Mouse (Mus musculus): ENCODE measurements around the gene Ezh1. TPM values are rescaled to one million over a fixed set of nuclear protein-coding genes. Genes with fewer than 3 reads are reported as not detected.

The Ezh1 gene
- polyA plus RNA-seq, 1 experiment from 2014 or later: 18.5 TPM

GRCm38 (mm10) chr11:101196175-101196574 lies 30.1 kb downstream of the Ezh1 start:
- Histone ChIP-seq H3K36me3 (ENCODE audit: control insufficient read depth, insufficient read depth, low read length) (peaks cover 11% of the 10 kb centered on the region), H3K27ac (ENCODE audit: low read length) (no peak overlapping the region), H3K27me3 (ENCODE audit: control insufficient read depth, insufficient read depth, low read length) (no peaks in the 10 kb centered on the region), H3K4me2 (ENCODE audit: low read depth, low read length) (no peak overlapping the region), H3K4me3 (replicated peaks; ENCODE audit: low read length) (no peak overlapping the region), H3K4me1 (ENCODE audit: control insufficient read depth, insufficient read depth, low read length) (peaks cover 5% of the 10 kb centered on the region; the same call in 1 of the 2 replicates), H3K9ac (ENCODE audit: low read length) (no peak overlapping the region), H3K9me3 (replicated peaks; ENCODE audit: control insufficient read depth, low read length) (no peaks in the 10 kb centered on the region)
- 83% methylated on average over 8 of the region's 8 CpGs for WGBS
- ATAC-seq (ENCODE audit: insufficient read depth, low FRiP score): no peak

GRCm38 (mm10) chr11:101195571-101195970 lies 30.7 kb downstream of the Ezh1 start:
- Histone ChIP-seq H3K4me2 (ENCODE audit: low read depth, low read length) (no peak overlapping the region), H3K36me3 (ENCODE audit: control insufficient read depth, insufficient read depth, low read length) (peaks cover 11% of the 10 kb centered on the region), H3K9ac (ENCODE audit: low read length) (no peak overlapping the region), H3K27ac (ENCODE audit: low read length) (no peak overlapping the region), H3K4me3 (replicated peaks; ENCODE audit: low read length) (no peak overlapping the region), H3K4me1 (ENCODE audit: control insufficient read depth, insufficient read depth, low read length) (peaks cover 11% of the 10 kb centered on the region), H3K27me3 (ENCODE audit: control insufficient read depth, insufficient read depth, low read length) (no peaks in the 10 kb centered on the region), H3K9me3 (replicated peaks; ENCODE audit: control insufficient read depth, low read length) (no peaks in the 10 kb centered on the region)
- ATAC-seq (ENCODE audit: insufficient read depth, low FRiP score): no peak
- WGBS: 83% methylated on average over 8 of the region's 8 CpGs

- H3K36me3 ChIP-seq (ENCODE audit: control insufficient read depth, insufficient read depth, low read length): peaks cover 11% of the 10 kb centered on the region
Observed at GRCm38 (mm10) chr11:101195101-101195500, 31.2 kb downstream of the Ezh1 start.

GRCm38 (mm10) chr11:101194643-101195042 lies 31.6 kb downstream of the Ezh1 start:
- no peaks in the 10 kb centered on the region for H3K9me3 ChIP-seq (replicated peaks; ENCODE audit: control insufficient read depth, low read length)
- H3K27me3 ChIP-seq (ENCODE audit: control insufficient read depth, insufficient read depth, low read length): no peaks in the 10 kb centered on the region
- WGBS: 85% methylated on average over 6 of the region's 6 CpGs
- H3K36me3 ChIP-seq (ENCODE audit: control insufficient read depth, insufficient read depth, low read length): peaks cover 11% of the 10 kb centered on the region
- H3K4me1 ChIP-seq (ENCODE audit: control insufficient read depth, insufficient read depth, low read length): peaks cover 20% of the 10 kb centered on the region
- H3K27ac ChIP-seq (ENCODE audit: low read length): no peak overlapping the region
- no peak overlapping the region for H3K9ac ChIP-seq (ENCODE audit: low read length)
- H3K4me2 ChIP-seq (ENCODE audit: low read depth, low read length): no peak overlapping the region
- H3K4me3 ChIP-seq (replicated peaks; ENCODE audit: low read length): no peak overlapping the region
- no peak for ATAC-seq (ENCODE audit: insufficient read depth, low FRiP score)

More at GRCm38 (mm10) chr11:101195101-101195500, 31.2 kb downstream of the Ezh1 start:
- H3K27me3 ChIP-seq (ENCODE audit: control insufficient read depth, insufficient read depth, low read length): no peaks in the 10 kb centered on the region
- no peaks in the 10 kb centered on the region for H3K9me3 ChIP-seq (replicated peaks; ENCODE audit: control insufficient read depth, low read length)
- WGBS: 78% methylated on average over 1 of the region's 1 CpGs
- H3K4me3 ChIP-seq (replicated peaks; ENCODE audit: low read length): no peak overlapping the region
- no peak overlapping the region for H3K4me2 ChIP-seq (ENCODE audit: low read depth, low read length)
- no peak overlapping the region for H3K9ac ChIP-seq (ENCODE audit: low read length)
- no peak for ATAC-seq (ENCODE audit: insufficient read depth, low FRiP score)
- peaks cover 16% of the 10 kb centered on the region for H3K4me1 ChIP-seq (ENCODE audit: control insufficient read depth, insufficient read depth, low read length)
- H3K27ac ChIP-seq (ENCODE audit: low read length): no peak overlapping the region

- 57% methylated on average over 5 of the region's 5 CpGs for WGBS
- Histone ChIP-seq H3K9ac (ENCODE audit: low read length) (no peak overlapping the region), H3K27me3 (ENCODE audit: control insufficient read depth, insufficient read depth, low read length) (no peaks in the 10 kb centered on the region), H3K4me2 (ENCODE audit: low read depth, low read length) (no peak overlapping the region), H3K9me3 (replicated peaks; ENCODE audit: control insufficient read depth, low read length) (no peaks in the 10 kb centered on the region), H3K4me1 (ENCODE audit: control insufficient read depth, insufficient read depth, low read length) (peaks cover 25% of the 10 kb centered on the region), H3K36me3 (ENCODE audit: control insufficient read depth, insufficient read depth, low read length) (peaks cover 11% of the 10 kb centered on the region), H3K27ac (ENCODE audit: low read length) (no peak overlapping the region), H3K4me3 (replicated peaks; ENCODE audit: low read length) (no peak overlapping the region)
- ATAC-seq (ENCODE audit: insufficient read depth, low FRiP score): no peak
Observed at GRCm38 (mm10) chr11:101194137-101194536, 32.1 kb downstream of the Ezh1 start.

GRCm38 (mm10) chr11:101193076-101193475 lies 33.2 kb downstream of the Ezh1 start:
- Histone ChIP-seq H3K9ac (ENCODE audit: low read length) (no peak overlapping the region), H3K36me3 (ENCODE audit: control insufficient read depth, insufficient read depth, low read length) (peaks cover 11% of the 10 kb centered on the region), H3K27ac (ENCODE audit: low read length) (no peak overlapping the region), H3K4me3 (replicated peaks; ENCODE audit: low read length) (no peak overlapping the region), H3K9me3 (replicated peaks; ENCODE audit: control insufficient read depth, low read length) (no peaks in the 10 kb centered on the region), H3K27me3 (ENCODE audit: control insufficient read depth, insufficient read depth, low read length) (no peaks in the 10 kb centered on the region), H3K4me2 (ENCODE audit: low read depth, low read length) (no peak overlapping the region), H3K4me1 (ENCODE audit: control insufficient read depth, insufficient read depth, low read length) (peaks cover 35% of the 10 kb centered on the region)
- WGBS: 94% methylated on average over 7 of the region's 7 CpGs
- ATAC-seq (ENCODE audit: insufficient read depth, low FRiP score): no peak

- no peaks in the 10 kb centered on the region for H3K27me3 ChIP-seq (ENCODE audit: control insufficient read depth, insufficient read depth, low read length)
- 91% methylated on average over 6 of the region's 6 CpGs for WGBS
- peaks cover 10% of the 10 kb centered on the region for H3K36me3 ChIP-seq (ENCODE audit: control insufficient read depth, insufficient read depth, low read length)
- no peak overlapping the region for H3K9ac ChIP-seq (ENCODE audit: low read length)
- H3K4me2 ChIP-seq (ENCODE audit: low read depth, low read length): no peak overlapping the region
- H3K4me1 ChIP-seq (ENCODE audit: control insufficient read depth, insufficient read depth, low read length): peaks cover 35% of the 10 kb centered on the region
- H3K27ac ChIP-seq (ENCODE audit: low read length): no peak overlapping the region
- no peaks in the 10 kb centered on the region for H3K9me3 ChIP-seq (replicated peaks; ENCODE audit: control insufficient read depth, low read length)
- no peak overlapping the region for H3K4me3 ChIP-seq (replicated peaks; ENCODE audit: low read length)
- ATAC-seq (ENCODE audit: insufficient read depth, low FRiP score): no peak
Observed at GRCm38 (mm10) chr11:101192646-101193045, 33.6 kb downstream of the Ezh1 start.

GRCm38 (mm10) chr11:101191919-101192470 lies 34.3 kb downstream of the Ezh1 start:
- ATAC-seq (ENCODE audit: insufficient read depth, low FRiP score): no peak
- H3K36me3 ChIP-seq (ENCODE audit: control insufficient read depth, insufficient read depth, low read length): peaks cover 4% of the 10 kb centered on the region
- 72% methylated on average over 4 of the region's 4 CpGs for WGBS
- no peak overlapping the region for H3K4me2 ChIP-seq (ENCODE audit: low read depth, low read length)
- H3K4me1 ChIP-seq (ENCODE audit: control insufficient read depth, insufficient read depth, low read length): peaks cover 35% of the 10 kb centered on the region
- H3K27ac ChIP-seq (ENCODE audit: low read length): peak overlapping the region; percentile 55
- H3K9me3 ChIP-seq (replicated peaks; ENCODE audit: control insufficient read depth, low read length): no peaks in the 10 kb centered on the region
- H3K9ac ChIP-seq (ENCODE audit: low read length): 0 out of 2 replicates have a peak overlapping the region, but pooled peaks have one; percentile 16
- no peak overlapping the region for H3K4me3 ChIP-seq (replicated peaks; ENCODE audit: low read length)
- no peaks in the 10 kb centered on the region for H3K27me3 ChIP-seq (ENCODE audit: control insufficient read depth, insufficient read depth, low read length)

- H3K4me2 ChIP-seq (ENCODE audit: low read depth, low read length): no peak overlapping the region
- H3K27ac ChIP-seq (ENCODE audit: low read length): peak overlapping the region; percentile 96
- H3K4me1 ChIP-seq (ENCODE audit: control insufficient read depth, insufficient read depth, low read length): peaks cover 35% of the 10 kb centered on the region
- no peak for ATAC-seq (ENCODE audit: insufficient read depth, low FRiP score)
- no peak overlapping the region for H3K4me3 ChIP-seq (replicated peaks; ENCODE audit: low read length)
- no peaks in the 10 kb centered on the region for H3K36me3 ChIP-seq (ENCODE audit: control insufficient read depth, insufficient read depth, low read length)
- no peaks in the 10 kb centered on the region for H3K9me3 ChIP-seq (replicated peaks; ENCODE audit: control insufficient read depth, low read length)
- H3K27me3 ChIP-seq (ENCODE audit: control insufficient read depth, insufficient read depth, low read length): no peaks in the 10 kb centered on the region
- 53% methylated on average over 17 of the region's 17 CpGs for WGBS
- no peak overlapping the region; the same call in 1 of the 2 replicates for H3K9ac ChIP-seq (ENCODE audit: low read length)
Observed at GRCm38 (mm10) chr11:101190913-101191907, 35.1 kb downstream of the Ezh1 start.

Data from stomach, embryonic 16.5 days (tissue).